Mouse (Mus musculus) C2C12 (cell line): ENCODE measurements around the gene Ndufb8.

ENCODE experiments used
- CEBPB ChIP-seq: IDR thresholded peaks from one replicate; pipeline ENCODE4 v1.6.1; 2011; ENCODE audit warnings: low read depth, mild to moderate bottlenecking, control low read depth, moderate library complexity
- CTCF ChIP-seq: IDR thresholded peaks from one replicate; pipeline ENCODE4 v1.5.1; 2011; ENCODE audit not compliant: control insufficient read depth, insufficient read depth, insufficient read length
- MAX ChIP-seq: IDR thresholded peaks from one replicate; pipeline ENCODE4 v1.6.1; 2011; ENCODE audit warnings: mild to moderate bottlenecking, control low read depth
- MYOD1 ChIP-seq: IDR thresholded peaks from one replicate; pipeline ENCODE4 v1.6.1; 2011; ENCODE audit warnings: low read depth; ENCODE audit not compliant: control insufficient read depth, insufficient read length
- MYOG ChIP-seq: IDR thresholded peaks from one replicate; pipeline ENCODE4 v1.6.1; 2011; ENCODE audit not compliant: control insufficient read depth, insufficient read length; ENCODE audit errors: extremely low read depth
- USF1 ChIP-seq: IDR thresholded peaks from one replicate; pipeline ENCODE4 v1.6.1; 2011; ENCODE audit warnings: low read depth, mild to moderate bottlenecking, control low read depth, moderate library complexity

DNA sequence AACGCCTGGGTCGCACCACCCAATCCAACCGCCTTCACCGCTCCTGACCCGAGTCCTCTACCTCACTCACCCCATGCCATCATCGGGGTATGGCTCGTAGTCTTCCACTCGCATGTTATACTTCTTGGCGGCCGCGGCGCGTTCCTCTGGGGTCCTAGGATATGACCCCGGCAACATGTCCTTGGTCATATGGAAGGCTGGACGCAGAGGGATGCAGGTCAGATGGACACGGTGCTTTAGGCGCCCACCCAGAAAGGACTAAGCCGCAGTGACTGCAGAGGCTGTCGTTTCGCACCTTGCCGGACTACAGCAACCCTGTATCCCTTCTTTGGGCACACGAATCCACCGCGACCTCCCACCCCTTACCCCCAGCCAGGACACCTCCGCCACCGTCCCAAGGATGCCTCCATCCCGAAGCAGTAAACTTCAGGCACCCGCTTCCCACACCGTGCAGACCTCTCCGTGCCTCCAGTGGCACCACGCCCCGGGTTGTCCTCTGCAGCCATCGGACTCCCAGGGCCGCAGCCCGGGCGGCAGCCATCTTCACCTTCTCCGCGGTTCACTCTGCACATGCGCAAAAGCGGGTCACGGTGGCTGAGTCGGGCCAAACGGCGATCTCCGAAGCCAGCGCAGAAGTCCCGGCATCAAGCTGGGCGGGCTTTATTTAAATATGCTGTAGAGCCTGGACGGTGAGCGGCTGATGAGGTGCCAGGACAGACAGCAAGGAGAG is at the start of gene Ndufb8:
- TF ChIP-seq CTCF (no peak), MYOD1 (no peak), MAX (peak; percentile 40), USF1 (no peak), MYOG (no peak), CEBPB (no peak)
